Mouse (Mus musculus) forebrain, embryonic 15.5 days (tissue): ENCODE data around the gene Fer1l5. TPM values are rescaled to one million over a fixed set of nuclear protein-coding genes. Genes with fewer than 3 reads are reported as not detected.

Experiments
- ATAC-seq: fragments of 200-750 bp; cut with Nextera tagmentation; replicated peaks from 2 replicates; pipeline ENCODE4 v1.8.0; 2017; ENCODE audit warnings: mild to moderate bottlenecking, moderate TSS enrichment, moderate library complexity
- H3K27ac ChIP-seq: fragments of 300-500 bp; sonication (generic); replicated peaks from 2 replicates; pipeline ENCODE4 v1.5.1; 2015; ENCODE audit warnings: mild to moderate bottlenecking, inconsistent platforms
- H3K27me3 ChIP-seq: fragments of 300-500 bp; sonication (generic); 2 replicates; pipeline ENCODE4 v1.6.1; 2015; ENCODE audit warnings: inconsistent platforms
- H3K36me3 ChIP-seq: fragments of 300-500 bp; sonication (generic); 2 replicates; pipeline ENCODE4 v1.6.1; 2015; ENCODE audit warnings: mild to moderate bottlenecking, inconsistent platforms
- H3K4me1 ChIP-seq: fragments of 300-500 bp; sonication (generic); 2 replicates; pipeline ENCODE4 v1.6.1; 2015; ENCODE audit warnings: inconsistent platforms
- H3K4me2 ChIP-seq: fragments of 300-500 bp; sonication (generic); replicated peaks from 2 replicates; pipeline ENCODE4 v1.6.1; 2015; ENCODE audit warnings: mild to moderate bottlenecking, inconsistent platforms
- H3K4me3 ChIP-seq: fragments of 300-500 bp; sonication (generic); 2 replicates; pipeline ENCODE4 v1.5.1; 2015; ENCODE audit warnings: mild to moderate bottlenecking, inconsistent platforms
- H3K9ac ChIP-seq: fragments of 300-500 bp; sonication (generic); replicated peaks from 2 replicates; pipeline ENCODE4 v1.6.1; 2015; ENCODE audit warnings: mild to moderate bottlenecking, inconsistent platforms
- H3K9me3 ChIP-seq: fragments of 300-500 bp; sonication (generic); 2 replicates; pipeline ENCODE4 v1.6.1; 2016; ENCODE audit warnings: inconsistent platforms
- WGBS: fragments of 180-500 bp; shearing (Covaris S2); methylation state at CpG from one replicate; pipeline ENCODE4 v1.1.7; 2015; ENCODE audit warnings: mixed read lengths; 5-methylcytosine and 5-hydroxymethylcytosine counted together
- microRNA-seq: library from miRNA; unstranded; fragments of <30 nt; microRNA quantifications from one replicate; pipeline ENCODE4, GENCODE M21; 2016
- polyA plus RNA-seq: library from polyadenylated mRNA; unstranded; fragments of >200 nt; fragmentation: Nextera tagmentation; extraction: Ambion mirVana; gene quantifications from 2 replicates; pipeline ENCODE4 v1.2.1, GENCODE M21; 2015

Gene Fer1l5
- polyA plus RNA-seq, 1 experiment from 2014 or later = 2.0 TPM

- H3K4me3 ChIP-seq = no peak overlapping the region
- no peak overlapping the region for H3K27ac ChIP-seq
- H3K27me3 ChIP-seq = no peaks in the 10 kb centered on the region; the same call in 1 of the 2 replicates
- peaks cover 5% of the 10 kb centered on the region for H3K4me1 ChIP-seq
- no peaks in the 10 kb centered on the region; the same call in 1 of the 2 replicates for H3K9me3 ChIP-seq
- no peak overlapping the region for H3K4me2 ChIP-seq
- WGBS = 87% methylated on average over 4 of the region's 4 CpGs
- H3K9ac ChIP-seq = no peak overlapping the region
- no peaks in the 10 kb centered on the region for H3K36me3 ChIP-seq
- ATAC-seq = no peak
Observed at GRCm38 (mm10) chr1:36465641-36466160, 93.6 kb downstream of the Fer1l5 start.

GRCm38 (mm10) chr1:36467446-36467845, 95.4 kb downstream of the Fer1l5 start:
- H3K4me2 ChIP-seq = no peak overlapping the region
- 52% methylated on average over 5 of the region's 5 CpGs for WGBS
- no peak overlapping the region for H3K4me3 ChIP-seq
- H3K9ac ChIP-seq = no peak overlapping the region
- H3K27me3 ChIP-seq = no peaks in the 10 kb centered on the region; the same call in 1 of the 2 replicates
- ATAC-seq = no peak
- H3K4me1 ChIP-seq = peaks cover 17% of the 10 kb centered on the region
- H3K27ac ChIP-seq = no peak overlapping the region
- H3K36me3 ChIP-seq = no peaks in the 10 kb centered on the region
- H3K9me3 ChIP-seq = no peaks in the 10 kb centered on the region

- no peaks in the 10 kb centered on the region for H3K9me3 ChIP-seq
- no peaks in the 10 kb centered on the region; the same call in 1 of the 2 replicates for H3K27me3 ChIP-seq
- no peak for ATAC-seq
- H3K36me3 ChIP-seq = no peaks in the 10 kb centered on the region
- H3K4me1 ChIP-seq = peaks cover 40% of the 10 kb centered on the region
- no peak overlapping the region for H3K27ac ChIP-seq
- H3K4me2 ChIP-seq = no peak overlapping the region
- no peak overlapping the region for H3K9ac ChIP-seq
- no peak overlapping the region for H3K4me3 ChIP-seq
- WGBS = 73% methylated on average over 2 of the region's 2 CpGs
Observed at GRCm38 (mm10) chr1:36469811-36470444, 97.8 kb downstream of the Fer1l5 start.

GRCm38 (mm10) chr1:36471181-36472105, 99.4 kb downstream of the Fer1l5 start, which contains the start of gene Cnnm4:
TSS of gene Cnnm4 (plus strand) at chr1:36471620.
- peak within 1 kb of the TSS; percentile 58 for H3K4me2 ChIP-seq
- peak within 1 kb of the TSS; percentile 58 for H3K27ac ChIP-seq
- under 1% methylated on average over 89 of the region's 98 CpGs for WGBS
- H3K27me3 ChIP-seq = no peaks in the 10 kb centered on the region; the same call in 1 of the 2 replicates
- peak within 1 kb of the TSS; percentile 79 for H3K4me3 ChIP-seq
- H3K9ac ChIP-seq = peak within 1 kb of the TSS; percentile 80
- no peaks in the 10 kb centered on the region for H3K9me3 ChIP-seq
- H3K4me1 ChIP-seq = peaks cover 55% of the 10 kb centered on the region
- H3K36me3 ChIP-seq = no peaks in the 10 kb centered on the region
- ATAC-seq = peak; percentile 89

Small RNAs within 50 kb of the gene (microRNA-seq; reads per million reads assigned to microRNA genes)
- 0.66 reads per million for gene Mir6898

Other genes with a start within 250 kb of the Fer1l5 start
- gene Uggt1, start 127.6 kb upstream of the Fer1l5 start, polyA plus RNA-seq = 54.7 and 55.4 TPM in 2 replicates
- gene Neurl3, start 97.6 kb upstream of the Fer1l5 start, polyA plus RNA-seq = 0.53 and 0.59 TPM in 2 replicates
- 3.2 and 3.6 TPM in 2 replicates for gene Arid5a, start 64.6 kb upstream of the Fer1l5 start, polyA plus RNA-seq
- 34.4 and 37.2 TPM in 2 replicates for gene Kansl3, start 3.1 kb upstream of the Fer1l5 start, polyA plus RNA-seq
- gene Lman2l, start 73.0 kb downstream of the Fer1l5 start, polyA plus RNA-seq = 66.3 and 68.4 TPM in 2 replicates
- 9.8 and 9.9 TPM in 2 replicates for gene Cnnm4, start 99.3 kb downstream of the Fer1l5 start, polyA plus RNA-seq
- 5.2 and 5.9 TPM in 2 replicates for gene Cnnm3, start 139.6 kb downstream of the Fer1l5 start, polyA plus RNA-seq
- gene Ankrd23, start 164.6 kb downstream of the Fer1l5 start, polyA plus RNA-seq = 12.0 and 14.4 TPM in 2 replicates
- gene Gm42417, start 167.1 kb downstream of the Fer1l5 start, polyA plus RNA-seq = 1.1 TPM in 1 of 2 replicates, not detected in the other
- gene Ankrd39, start 175.2 kb downstream of the Fer1l5 start, polyA plus RNA-seq = 18.2 and 19.2 TPM in 2 replicates
- gene Sema4c, start 186.1 kb downstream of the Fer1l5 start, polyA plus RNA-seq = 38.2 and 38.6 TPM in 2 replicates